Mouse (Mus musculus) limb, embryonic 14.5 days (tissue): ENCODE measurements around the gene Xylt1. TPM values are rescaled to one million over a fixed set of nuclear protein-coding genes. Genes with fewer than 3 reads are reported as not detected.

Experiments
- ATAC-seq: fragments of 200-750 bp; cut with Nextera tagmentation; 2 replicates; pipeline ENCODE4 v1.8.0; 2017; ENCODE audit warnings: low read depth, moderate number of reproducible peaks, moderate TSS enrichment; ENCODE audit not compliant: low FRiP score
- DNase-seq: peaks from one replicate; pipeline ENCODE4 v3.0.0-alpha.2; 2015; ENCODE audit warnings: low spot score
- H3K27ac ChIP-seq: fragments of 300-500 bp; sonication (generic); replicated peaks from 2 replicates; pipeline ENCODE4 v1.5.1; 2014; ENCODE audit warnings: low read depth, mild to moderate bottlenecking, low read length, moderate library complexity, mixed read lengths
- H3K27me3 ChIP-seq: fragments of 300-500 bp; sonication (generic); 2 replicates; pipeline ENCODE4 v1.6.1; 2014; ENCODE audit warnings: low read length, mixed read lengths; ENCODE audit not compliant: control insufficient read depth, insufficient read depth
- H3K36me3 ChIP-seq: fragments of 300-500 bp; sonication (generic); 2 replicates; pipeline ENCODE4 v1.6.1; 2014; ENCODE audit warnings: mild to moderate bottlenecking, low read length, moderate library complexity, mixed read lengths; ENCODE audit not compliant: control insufficient read depth, insufficient read depth
- H3K4me1 ChIP-seq: fragments of 300-500 bp; sonication (generic); 2 replicates; pipeline ENCODE4 v1.6.1; 2014; ENCODE audit warnings: antibody characterized with exemption, low read length, mixed read lengths; ENCODE audit not compliant: control insufficient read depth, insufficient read depth
- H3K4me2 ChIP-seq: fragments of 300-500 bp; sonication (generic); replicated peaks from 2 replicates; pipeline ENCODE4 v1.6.1; 2014; ENCODE audit warnings: low read depth, mild to moderate bottlenecking, low read length, moderate library complexity; ENCODE audit not compliant: severe bottlenecking
- H3K4me3 ChIP-seq: fragments of 300-500 bp; sonication (generic); replicated peaks from 2 replicates; pipeline ENCODE4 v1.5.1; 2014; ENCODE audit warnings: low read length
- H3K9ac ChIP-seq: fragments of 300-500 bp; sonication (generic); 2 replicates; pipeline ENCODE4 v1.6.1; 2014; ENCODE audit warnings: mild to moderate bottlenecking, low read depth, low read length, moderate library complexity; ENCODE audit not compliant: severe bottlenecking
- H3K9me3 ChIP-seq: fragments of 300-500 bp; sonication (generic); 2 replicates; pipeline ENCODE4 v1.6.1; 2016; ENCODE audit warnings: low read length; ENCODE audit not compliant: control insufficient read depth
- POLR2A ChIP-seq: fragments of 200-500 bp; IDR thresholded peaks from 2 replicates; pipeline ENCODE4 v1.8.0; 2012; ENCODE audit warnings: inconsistent platforms, mild to moderate bottlenecking, moderate library complexity, borderline replicate concordance; ENCODE audit not compliant: insufficient read depth, insufficient read length; ENCODE audit errors: extremely low read depth
- WGBS: fragments of 180-500 bp; shearing (Covaris S2); extraction: QIAGEN DNeasy Blood & Tissue Kit; methylation state at CpG from one replicate; pipeline ENCODE4 v1.1.7; 2014; 5-methylcytosine and 5-hydroxymethylcytosine counted together
- polyA plus RNA-seq, 2 experiments: library from polyadenylated mRNA; depleted of rRNA in 1 of 2; stranded (reverse) in 1 of 2; unstranded in 1 of 2; fragments of >200 nt; fragmentation: Nextera tagmentation in 1 of 2; extraction: Ambion mirVana in 1 of 2; gene quantifications; 2 replicates each; pipeline versions ENCODE4 v1.2.1 to v1.2.3; 2012 to 2014

Gene Xylt1
- polyA plus RNA-seq, 2 experiments, result 4.2 to 9.9 TPM

- WGBS, result 28% methylated on average over 9 of the region's 9 CpGs
- Histone ChIP-seq H3K36me3 (no peaks in the 10 kb centered on the region), H3K4me1 (peaks cover 23% of the 10 kb centered on the region), H3K9ac (no peak overlapping the region), H3K27me3 (no peaks in the 10 kb centered on the region), H3K9me3 (peaks cover 8% of the 10 kb centered on the region), H3K27ac (0 out of 2 replicates have a peak overlapping the region, but pooled peaks have one; percentile 19), H3K4me3 (no peak overlapping the region), H3K4me2 (no peak overlapping the region; the same call in 1 of the 2 replicates)
- DNase-seq (peak; percentile 75), ATAC-seq (peak; percentile 70)
- TF ChIP-seq POLR2A, result no peak
These were observed 122.9 kb downstream of the Xylt1 start for GRCm38 (mm10) chr7:117503714-117504113.

- Histone ChIP-seq H3K27ac (no peak overlapping the region), H3K9ac (no peak overlapping the region), H3K9me3 (peaks cover 6% of the 10 kb centered on the region), H3K4me2 (no peak overlapping the region), H3K27me3 (no peaks in the 10 kb centered on the region), H3K36me3 (no peaks in the 10 kb centered on the region), H3K4me1 (peaks cover 26% of the 10 kb centered on the region), H3K4me3 (no peak overlapping the region)
- TF ChIP-seq POLR2A, result no peak
- 81% methylated on average over 3 of the region's 3 CpGs for WGBS
- ATAC-seq (no peak), DNase-seq (peak; percentile 42)
These were observed 125.0 kb downstream of the Xylt1 start for GRCm38 (mm10) chr7:117505791-117506190.

DNA sequence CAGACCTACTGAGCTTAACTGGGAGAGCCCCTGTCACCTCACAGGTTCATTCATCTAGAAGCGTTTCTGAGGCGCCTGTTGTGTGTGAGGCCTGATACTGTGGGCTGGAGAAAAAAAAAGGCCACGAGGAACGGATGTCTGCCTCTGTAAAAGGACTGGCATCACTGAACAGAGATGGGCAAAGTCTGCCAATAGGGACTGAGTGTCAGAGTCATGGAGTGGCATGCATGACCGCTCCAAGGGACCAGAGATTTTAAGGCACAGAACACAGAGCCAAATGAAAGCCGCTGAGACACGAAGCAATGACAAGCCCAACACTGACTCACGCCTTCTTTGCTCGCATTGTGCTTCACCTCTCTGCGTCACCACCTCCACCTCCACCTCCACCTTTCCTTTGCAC lies 126.6 kb downstream of the Xylt1 start:
- Histone ChIP-seq H3K4me2 (no peak overlapping the region), H3K4me1 (peaks cover 26% of the 10 kb centered on the region), H3K27ac (no peak overlapping the region), H3K9me3 (no peaks in the 10 kb centered on the region), H3K4me3 (no peak overlapping the region), H3K9ac (no peak overlapping the region), H3K36me3 (no peaks in the 10 kb centered on the region), H3K27me3 (no peaks in the 10 kb centered on the region)
- ATAC-seq (no peak), DNase-seq (no peak)
- WGBS, result 92% methylated on average over 10 of the region's 10 CpGs
- no peak for TF ChIP-seq POLR2A

- WGBS, result 61% methylated on average over 8 of the region's 8 CpGs
These were observed 127.3 kb downstream of the Xylt1 start for GRCm38 (mm10) chr7:117508090-117508489.

DNA sequence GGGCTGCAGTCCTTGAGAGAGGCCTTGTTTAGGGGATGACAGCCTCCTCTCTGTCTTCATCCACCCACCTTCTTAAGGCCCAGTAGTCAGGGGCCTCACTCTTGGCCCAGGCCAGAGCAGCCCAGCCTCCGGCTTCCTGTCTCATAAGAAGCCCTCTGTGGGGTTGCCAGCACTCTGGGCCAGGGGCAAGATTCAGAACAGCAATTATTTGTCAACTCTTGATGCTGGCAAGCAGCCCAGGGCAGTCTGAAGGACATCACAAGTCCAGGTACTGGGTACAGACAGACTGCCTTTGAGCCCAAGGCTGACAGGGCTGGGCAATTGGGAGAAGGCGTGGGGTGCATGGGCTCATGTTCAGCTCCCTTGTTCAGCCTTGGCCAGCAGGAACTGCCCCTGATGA lies 129.3 kb downstream of the Xylt1 start:
- no peak overlapping the region for H3K27ac ChIP-seq
- TF ChIP-seq POLR2A, result no peak
- H3K4me2 ChIP-seq, result no peak overlapping the region
- H3K27me3 ChIP-seq, result no peaks in the 10 kb centered on the region
- peaks cover 9% of the 10 kb centered on the region; the same call in 1 of the 2 replicates for H3K4me1 ChIP-seq
- no peaks in the 10 kb centered on the region for H3K36me3 ChIP-seq
- WGBS, result 84% methylated on average over 2 of the region's 2 CpGs
- no peak for ATAC-seq
- no peak overlapping the region for H3K9ac ChIP-seq
- no peak for DNase-seq
- H3K9me3 ChIP-seq, result no peaks in the 10 kb centered on the region
- H3K4me3 ChIP-seq, result no peak overlapping the region

More at GRCm38 (mm10) chr7:117508090-117508489, 127.3 kb downstream of the Xylt1 start:
- no peak overlapping the region for H3K4me2 ChIP-seq
- DNase-seq, result no peak
- peaks cover 25% of the 10 kb centered on the region for H3K4me1 ChIP-seq
- H3K27ac ChIP-seq, result no peak overlapping the region
- TF ChIP-seq POLR2A, result no peak
- no peak overlapping the region for H3K9ac ChIP-seq
- no peaks in the 10 kb centered on the region for H3K9me3 ChIP-seq
- no peak overlapping the region for H3K4me3 ChIP-seq
- H3K27me3 ChIP-seq, result no peaks in the 10 kb centered on the region
- no peak for ATAC-seq
- H3K36me3 ChIP-seq, result no peaks in the 10 kb centered on the region

- Histone ChIP-seq H3K4me1 (peaks cover 9% of the 10 kb centered on the region; the same call in 1 of the 2 replicates), H3K4me3 (no peak overlapping the region), H3K27me3 (no peaks in the 10 kb centered on the region), H3K36me3 (no peaks in the 10 kb centered on the region), H3K4me2 (no peak overlapping the region), H3K9ac (no peak overlapping the region), H3K27ac (no peak overlapping the region), H3K9me3 (no peaks in the 10 kb centered on the region)
- DNase-seq (no peak), ATAC-seq (no peak)
- WGBS, result 81% methylated on average over 2 of the region's 2 CpGs
- TF ChIP-seq POLR2A, result no peak
These were observed 131.5 kb downstream of the Xylt1 start for GRCm38 (mm10) chr7:117512301-117512700.
